Mouse (Mus musculus): ENCODE measurements around the gene Myo16. TPM values are rescaled to one million over a fixed set of nuclear protein-coding genes. Genes with fewer than 3 reads are reported as not detected.

The Myo16 gene
- total RNA-seq, 2 experiments from 2014 or later, result 71.4 to 78.7 TPM

GRCm38 (mm10) chr8:10526616-10527015 lies 372.9 kb downstream of the Myo16 start:
- DNase-seq (ENCODE audit: low spot score in 2 of 2), result no peak

GRCm38 (mm10) chr8:10534619-10535286 lies 381.0 kb downstream of the Myo16 start:
- no peak for DNase-seq (ENCODE audit: low spot score in 2 of 2)

GRCm38 (mm10) chr8:10538319-10538718 lies 384.6 kb downstream of the Myo16 start:
- no peak for DNase-seq (ENCODE audit: low spot score in 2 of 2)

GRCm38 (mm10) chr8:10539665-10540064 lies 386.0 kb downstream of the Myo16 start:
- no peak for DNase-seq (ENCODE audit: low spot score in 2 of 2)

- DNase-seq (ENCODE audit: low spot score in 2 of 2), result no peak
Observed at GRCm38 (mm10) chr8:10545890-10546289, 392.2 kb downstream of the Myo16 start.

DNA sequence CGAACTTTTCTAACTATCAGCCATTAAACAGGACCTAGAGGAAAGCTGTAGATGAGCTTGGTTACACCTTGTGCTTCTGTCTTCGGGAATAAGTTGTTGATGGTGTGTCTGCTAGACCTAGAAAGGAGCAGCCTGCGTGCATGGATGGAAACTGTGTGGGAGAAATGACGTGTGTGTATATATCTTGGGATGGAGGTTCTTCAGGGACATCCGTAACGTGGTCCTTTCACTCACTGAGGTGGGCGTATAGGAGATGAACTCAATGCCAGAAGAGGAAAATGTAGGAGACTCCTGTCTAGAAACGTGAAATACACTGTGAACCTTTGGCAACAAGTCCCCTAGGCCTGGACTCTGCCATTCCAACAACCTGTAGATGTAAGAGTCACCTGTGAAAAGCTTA lies 392.8 kb downstream of the Myo16 start:
- no peak for DNase-seq (ENCODE audit: low spot score in 2 of 2)

GRCm38 (mm10) chr8:10548003-10548584 lies 394.4 kb downstream of the Myo16 start:
- no peak for DNase-seq (ENCODE audit: low spot score in 2 of 2)

- no peak for DNase-seq (ENCODE audit: low spot score in 2 of 2)
Observed at GRCm38 (mm10) chr8:10549434-10549833, 395.7 kb downstream of the Myo16 start.

GRCm38 (mm10) chr8:10557961-10558360 lies 404.2 kb downstream of the Myo16 start:
- DNase-seq (ENCODE audit: low spot score in 2 of 2), result no peak

- DNase-seq (ENCODE audit: low spot score in 2 of 2), result no peak
Observed at GRCm38 (mm10) chr8:10559479-10559878, 405.8 kb downstream of the Myo16 start.

GRCm38 (mm10) chr8:10561616-10562015 lies 407.9 kb downstream of the Myo16 start:
- no peak for DNase-seq (ENCODE audit: low spot score in 2 of 2)

DNA sequence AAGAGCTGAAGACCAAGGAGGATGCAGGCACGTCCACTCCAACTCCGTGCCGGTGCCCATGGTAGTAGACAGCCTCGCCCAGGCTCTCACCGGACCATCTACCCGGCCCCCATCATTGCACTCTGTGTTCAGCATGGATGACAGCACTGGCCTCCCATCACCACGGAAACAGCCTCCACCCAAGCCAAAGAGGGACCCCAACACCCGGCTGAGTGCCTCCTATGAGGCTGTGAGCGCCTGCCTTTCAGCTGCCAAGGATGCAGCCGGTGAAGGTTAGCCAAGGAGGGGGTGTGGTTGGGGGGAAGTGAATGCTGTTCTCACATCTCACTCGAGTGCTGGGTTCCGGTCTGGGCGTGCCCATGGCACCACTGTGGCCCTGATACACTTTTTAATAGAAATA lies 408.3 kb downstream of the Myo16 start:
- DNase-seq (ENCODE audit: low spot score in 2 of 2), result no peak

GRCm38 (mm10) chr8:10562636-10563035 lies 408.9 kb downstream of the Myo16 start:
- DNase-seq (ENCODE audit: low spot score in 2 of 2), result no peak

DNA sequence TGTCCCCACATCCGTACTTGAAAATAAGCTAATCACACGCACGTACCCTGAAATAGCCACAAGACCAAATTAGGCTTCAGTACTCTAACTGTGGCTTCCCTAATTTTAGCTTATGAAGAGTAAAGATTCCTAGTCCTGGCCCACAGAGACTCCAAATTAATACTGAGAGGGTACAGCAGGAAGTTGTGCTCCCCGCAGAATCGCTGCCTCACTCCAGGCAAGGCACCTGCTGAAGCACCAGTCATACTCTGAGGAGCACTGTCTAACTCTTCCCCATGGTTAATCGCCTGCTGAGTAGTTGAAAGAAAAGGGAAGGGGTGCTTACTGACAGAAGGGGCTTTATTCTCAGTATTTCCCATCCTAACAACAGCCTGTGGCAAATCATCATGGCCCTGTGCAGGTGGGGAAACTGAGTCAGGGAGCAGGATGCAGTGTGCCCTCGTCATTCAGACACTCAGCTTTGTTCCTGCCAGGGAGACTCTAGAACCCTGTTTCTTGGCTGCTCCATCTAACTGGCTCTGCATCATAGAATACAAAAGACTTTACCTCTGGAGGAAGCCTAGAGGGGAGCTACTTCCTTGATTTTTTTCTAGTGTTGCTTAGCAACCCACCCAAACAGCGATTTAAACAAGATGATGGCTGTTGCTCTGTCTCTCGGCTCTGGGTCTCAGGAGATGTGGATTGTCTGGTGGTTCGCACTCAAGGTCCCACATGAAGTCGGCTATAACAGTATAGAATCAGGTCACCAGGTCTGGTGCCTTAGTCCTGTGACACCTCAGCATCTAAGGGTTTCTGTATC lies 411.7 kb downstream of the Myo16 start:
- DNase-seq (ENCODE audit: low spot score in 2 of 2), result no peak

- DNase-seq (ENCODE audit: low spot score in 2 of 2), result no peak
Observed at GRCm38 (mm10) chr8:10568448-10568847, 414.7 kb downstream of the Myo16 start.

DNA sequence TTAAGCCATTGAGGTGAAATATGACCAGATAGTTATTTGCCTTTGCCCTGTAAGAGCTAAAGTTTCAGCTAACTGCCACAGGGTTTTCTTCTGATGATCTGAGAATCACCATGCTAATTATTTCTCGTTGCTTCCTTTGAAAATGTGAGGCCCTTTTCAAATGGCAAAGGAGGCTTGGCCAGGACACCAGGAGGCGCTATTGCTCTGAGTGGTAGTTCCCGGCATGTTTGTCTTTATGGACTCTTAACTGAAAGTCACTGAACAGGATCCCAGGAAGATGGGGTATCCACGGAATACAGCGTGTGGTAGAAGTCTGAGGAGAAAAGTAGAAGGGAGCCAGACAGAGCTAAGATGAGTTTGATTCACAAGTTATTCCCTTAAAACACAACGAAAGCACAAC lies 420.4 kb downstream of the Myo16 start:
- DNase-seq (ENCODE audit: low spot score in 2 of 2), result peak; percentile 84 to 85

- DNase-seq (ENCODE audit: low spot score in 2 of 2), result no peak
Observed at GRCm38 (mm10) chr8:10575244-10575643, 421.5 kb downstream of the Myo16 start.

GRCm38 (mm10) chr8:10586956-10587744 lies 433.4 kb downstream of the Myo16 start:
- DNase-seq (ENCODE audit: low spot score in 2 of 2), result no peak

- no peak for DNase-seq (ENCODE audit: low spot score in 2 of 2)
Observed at GRCm38 (mm10) chr8:10589422-10589933, 435.8 kb downstream of the Myo16 start.

DNA sequence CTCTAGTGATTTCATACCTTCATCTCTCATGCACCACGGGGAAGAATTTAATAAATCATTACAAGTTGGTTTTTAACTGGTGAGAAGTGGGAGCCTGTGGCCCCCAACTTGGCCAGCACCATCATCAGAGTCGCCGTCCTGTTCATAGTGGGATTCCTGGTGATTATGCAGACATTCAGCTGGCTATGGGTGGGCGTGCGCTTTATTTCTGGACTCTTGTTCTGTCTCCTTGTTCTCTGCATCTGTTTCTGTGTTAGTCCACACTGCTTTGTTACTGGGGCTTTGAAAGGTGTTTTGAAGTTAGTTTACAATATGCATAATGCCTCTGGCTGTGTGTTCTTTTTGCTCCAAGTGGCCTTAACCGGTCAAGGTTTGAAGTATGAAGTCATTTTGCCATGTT lies 439.2 kb downstream of the Myo16 start:
- DNase-seq (ENCODE audit: low spot score in 2 of 2), result no peak

GRCm38 (mm10) chr8:10596353-10596752 lies 442.6 kb downstream of the Myo16 start:
- no peak for DNase-seq (ENCODE audit: low spot score in 2 of 2)
